Mouse (Mus musculus) thymus, postnatal 25 days (tissue): ENCODE measurements around the gene Kctd11.

Experiments used
- DNase-seq: peaks from one replicate; pipeline ENCODE4 v3.0.0; 2022

Kctd11 gene

DNA sequence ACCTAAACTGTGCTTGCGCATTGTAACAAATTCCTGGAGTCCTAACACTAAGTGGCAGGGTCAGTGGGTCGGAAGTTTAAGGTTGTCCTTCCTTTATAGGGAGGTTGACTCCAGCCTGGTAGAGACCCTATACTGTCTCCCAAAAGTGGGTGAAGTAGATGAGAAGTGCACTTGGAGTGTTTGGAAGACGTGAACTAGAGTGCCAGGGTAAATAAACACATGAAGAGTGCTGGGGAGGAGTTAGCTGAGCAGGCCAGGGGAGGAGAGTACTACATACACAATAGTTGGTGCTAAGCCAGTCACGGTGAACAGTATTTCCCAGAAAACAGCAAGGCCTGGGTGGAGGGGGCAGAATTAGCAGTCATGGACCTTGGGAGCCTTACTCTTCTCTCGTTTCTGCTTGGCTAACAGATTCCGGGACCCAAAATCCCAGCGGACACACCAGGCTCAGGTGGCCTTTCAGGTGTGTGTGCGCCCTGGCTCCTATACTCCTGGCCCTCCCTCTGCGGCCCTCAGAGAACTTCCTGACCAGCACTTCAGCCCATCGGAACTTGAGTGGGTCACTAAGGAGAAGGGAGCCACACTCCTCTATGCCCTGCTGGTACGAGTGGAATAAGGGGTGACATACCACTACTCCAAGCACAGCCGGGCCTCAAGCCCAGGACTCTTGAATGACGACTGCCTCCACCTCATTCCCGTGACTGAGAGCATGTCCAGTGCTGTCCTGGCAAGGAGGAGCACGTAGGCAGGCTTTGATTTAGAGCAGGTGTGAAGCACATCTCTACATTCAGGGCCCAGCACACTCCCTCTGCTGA is 31.7 kb upstream of the Kctd11 start:
- no peak for DNase-seq

DNA sequence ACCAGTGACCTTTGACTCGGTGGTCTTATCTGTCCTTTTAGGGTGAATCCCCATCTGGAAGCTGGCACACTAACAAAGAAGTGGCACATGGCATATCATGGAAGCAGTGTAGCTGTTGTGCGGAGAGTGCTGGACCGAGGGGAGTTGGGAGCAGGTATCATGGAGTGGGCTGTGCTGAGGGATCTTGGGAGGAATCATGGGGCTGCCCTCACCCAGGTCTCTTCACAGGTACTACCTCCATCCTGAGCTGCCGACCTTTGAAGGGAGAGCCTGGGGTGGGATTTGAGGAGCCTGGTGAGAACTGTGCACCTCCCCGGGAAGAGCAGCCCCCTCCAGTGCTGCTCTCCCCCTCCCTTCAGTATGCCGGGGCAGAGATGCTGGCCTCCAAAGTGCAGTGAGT is 30.5 kb upstream of the Kctd11 start:
- no peak for DNase-seq

DNA sequence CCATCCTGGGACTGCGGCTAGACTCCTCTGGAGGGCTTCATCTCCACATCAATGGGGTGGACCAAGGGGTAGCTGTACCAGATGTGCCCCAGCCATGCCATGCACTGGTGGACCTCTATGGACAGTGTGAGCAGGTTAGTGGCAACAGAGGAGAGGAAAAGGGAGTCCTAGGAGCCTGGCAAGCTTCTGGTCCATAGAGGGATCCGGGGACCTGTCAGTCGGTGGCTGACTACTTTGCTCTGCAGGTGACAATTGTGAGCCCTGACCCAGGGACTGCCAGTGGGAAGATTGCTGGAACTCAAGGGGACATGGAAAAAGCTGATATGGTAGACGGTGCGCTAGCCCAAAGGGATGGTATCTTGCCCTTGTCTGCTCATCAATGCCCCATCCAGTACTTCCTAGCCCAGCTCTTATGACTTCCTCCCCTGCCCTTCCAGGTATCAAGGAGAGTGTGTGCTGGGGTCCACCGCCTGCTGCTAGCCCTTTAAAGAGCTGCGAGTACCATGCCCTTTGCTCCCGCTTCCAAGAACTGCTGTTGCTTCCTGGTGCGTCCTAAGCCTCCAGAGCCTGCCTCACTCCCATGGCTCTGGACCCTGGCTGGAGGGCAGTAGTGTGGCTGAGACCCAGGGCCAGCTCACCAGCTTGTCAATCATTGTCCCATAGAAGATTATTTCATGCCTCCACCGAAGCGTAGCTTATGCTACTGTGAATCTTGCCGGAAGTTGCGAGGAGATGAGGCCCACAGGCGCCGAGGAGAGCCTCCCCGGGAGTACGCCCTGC is 29.8 kb upstream of the Kctd11 start:
- DNase-seq = no peak

DNA sequence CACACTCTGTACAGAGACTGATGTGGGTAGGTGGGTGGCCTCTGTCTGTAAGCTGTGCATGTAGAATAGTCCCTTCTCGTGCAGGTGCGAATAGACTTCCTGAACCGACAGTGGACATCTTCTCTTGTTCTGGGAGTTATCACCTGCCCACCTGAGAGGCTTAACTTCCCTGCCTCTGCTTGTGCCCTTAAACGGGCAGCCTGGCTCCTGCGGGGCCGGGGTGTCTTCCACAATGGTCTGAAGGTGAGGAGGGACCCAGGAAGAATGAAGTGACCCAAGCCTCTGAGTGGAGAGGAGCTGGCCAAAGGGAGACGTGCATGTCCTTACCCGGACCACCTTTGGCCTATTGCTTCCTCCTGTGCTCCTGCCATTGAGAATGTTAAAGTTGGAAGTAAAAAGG is 29.0 kb upstream of the Kctd11 start:
- no peak for DNase-seq

- DNase-seq = no peak
Observed at GRCm38 (mm10) chr11:69909174-69909573, 28.0 kb upstream of the Kctd11 start.

DNA sequence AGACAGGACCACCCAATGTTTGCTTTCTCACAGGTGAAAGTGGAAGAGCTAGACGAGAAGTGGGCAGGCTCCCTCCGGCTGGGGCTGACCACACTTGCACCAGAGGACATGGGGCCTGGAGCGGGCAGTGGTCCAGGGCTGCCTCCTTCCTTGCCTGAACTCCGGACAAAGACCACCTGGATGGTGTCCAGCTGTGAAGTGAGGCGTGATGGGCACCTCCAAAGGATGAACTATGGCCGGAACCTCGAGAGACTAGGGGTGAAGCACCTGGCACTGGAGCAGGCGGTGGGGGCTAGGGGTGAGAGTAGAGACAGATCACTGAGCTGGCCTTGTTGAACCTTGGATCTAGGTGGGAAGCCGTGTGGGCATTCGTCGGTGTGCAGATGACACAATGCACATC is 27.4 kb upstream of the Kctd11 start:
- no peak for DNase-seq

GRCm38 (mm10) chr11:69904311-69904710 is 23.1 kb upstream of the Kctd11 start:
- DNase-seq = no peak

DNA sequence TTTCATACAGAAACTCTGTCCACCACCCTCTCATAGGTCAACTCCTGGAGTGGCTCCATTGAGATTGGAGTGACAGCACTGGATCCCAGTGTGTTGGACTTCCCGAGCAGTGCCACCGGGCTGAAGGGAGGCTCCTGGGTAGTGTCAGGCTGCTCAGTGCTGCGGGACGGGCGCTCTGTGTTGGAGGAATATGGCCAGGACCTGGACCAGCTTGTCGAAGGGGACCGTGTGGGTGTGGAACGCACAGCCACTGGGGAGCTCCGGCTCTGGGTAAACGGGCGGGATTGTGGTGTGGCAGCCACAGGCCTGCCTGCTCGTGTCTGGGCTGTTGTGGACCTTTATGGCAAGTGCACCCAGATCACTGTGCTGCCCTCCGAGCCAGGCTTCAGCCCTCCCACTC is 21.8 kb upstream of the Kctd11 start:
- DNase-seq = no peak

GRCm38 (mm10) chr11:69901993-69902392 is 20.8 kb upstream of the Kctd11 start:
- no peak for DNase-seq

GRCm38 (mm10) chr11:69901406-69901846 is 20.2 kb upstream of the Kctd11 start:
- DNase-seq = peak; percentile 93

DNA sequence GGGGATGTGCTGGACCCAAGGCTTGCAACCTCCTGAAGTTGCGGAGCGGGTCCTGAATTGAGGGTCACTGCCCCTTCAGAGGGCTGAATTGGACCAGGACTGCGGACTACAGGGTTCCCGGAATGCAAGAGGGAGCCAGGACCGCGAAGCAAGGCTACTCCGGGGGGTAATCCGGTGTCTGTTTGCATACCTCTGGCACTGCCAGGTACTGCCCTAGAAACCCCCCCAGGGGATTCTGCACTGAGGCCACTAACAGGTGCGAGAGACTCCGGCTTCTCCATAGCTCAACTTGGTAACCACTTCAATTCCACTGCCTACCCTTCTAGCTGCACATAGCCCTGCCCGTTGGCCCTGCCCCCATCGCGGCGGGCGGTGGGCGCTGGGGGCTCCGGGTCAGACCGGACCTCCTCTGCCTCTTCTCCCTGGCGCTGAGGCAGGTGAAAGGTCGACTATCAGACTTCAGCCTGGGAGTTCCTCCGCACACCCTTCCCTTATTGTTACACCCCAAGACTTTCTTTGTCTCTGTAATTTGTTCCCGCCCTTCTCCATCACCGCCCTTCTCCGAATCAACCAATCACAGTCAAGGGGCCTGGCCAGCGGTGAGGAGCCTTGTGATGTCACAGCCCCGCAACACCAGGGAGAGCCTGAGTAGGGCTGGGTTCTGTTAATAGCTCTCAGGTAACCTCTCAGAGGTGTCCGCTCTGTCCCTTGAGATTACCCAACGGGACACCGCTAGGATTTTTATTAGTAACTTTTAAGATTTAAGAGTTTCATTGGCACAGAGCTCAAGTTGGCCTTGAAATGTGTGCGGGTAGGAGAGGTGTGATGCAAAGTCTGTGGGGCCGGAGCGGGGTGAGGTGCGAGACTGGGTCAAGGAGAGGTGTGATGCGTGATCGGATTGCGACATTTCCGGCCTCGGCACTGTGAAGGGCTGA is 19.5 kb upstream of the Kctd11 start, which contains the start of the genes 2810408A11Rik and Neurl4:
2810408A11Rik (minus strand) TSS at position 517 of the 935 bp plus-strand sequence.
Neurl4 (plus strand) TSS at position 602 of the 935 bp plus-strand sequence.
- DNase-seq = peak; percentile 91

DNA sequence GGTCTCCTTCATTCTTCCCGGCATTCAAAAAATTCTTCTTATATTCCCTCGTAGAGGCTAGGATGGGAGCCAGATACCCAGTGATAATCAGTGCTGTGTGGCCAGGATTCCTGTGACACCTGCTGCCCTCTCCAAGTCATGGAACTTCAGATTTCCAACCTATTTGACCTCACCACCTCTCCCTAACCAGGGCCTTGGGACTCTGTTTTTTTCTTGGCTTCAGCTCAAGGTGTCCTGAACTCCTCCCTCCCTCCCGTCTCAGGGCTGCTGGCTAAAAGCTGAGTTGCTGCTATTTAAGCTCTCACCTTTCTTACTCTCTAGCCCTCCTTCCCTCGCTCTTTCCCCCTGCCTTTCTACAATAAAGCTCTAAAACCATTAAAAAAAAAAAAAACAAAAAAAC is 18.7 kb upstream of the Kctd11 start:
- DNase-seq = peak; percentile 33

DNA sequence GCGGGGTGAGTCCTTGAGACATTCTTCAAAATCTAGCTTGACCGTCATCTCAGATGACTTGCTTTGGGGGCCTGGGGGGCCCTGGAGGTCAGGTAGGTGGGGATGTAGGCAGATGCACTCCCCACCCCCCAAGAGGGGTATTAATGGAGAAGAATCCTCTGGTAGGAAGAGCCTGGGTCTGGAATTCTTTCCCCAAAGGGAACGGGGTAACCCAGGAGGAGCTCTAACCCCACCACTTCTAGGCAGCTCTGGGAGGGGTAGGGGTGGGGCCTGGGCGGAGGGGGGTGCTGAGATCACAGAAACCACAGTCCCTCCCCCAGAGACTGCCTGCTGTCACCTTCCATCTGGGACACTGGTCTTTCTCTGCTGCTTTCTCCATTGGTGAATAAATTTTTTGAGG is 14.1 kb upstream of the Kctd11 start, which contains the start of gene Acap1:
Acap1 (minus strand) TSS at position 249 of the 400 bp plus-strand sequence.
- DNase-seq = peak; percentile 83

- peak; percentile 92 for DNase-seq
Observed at GRCm38 (mm10) chr11:69894671-69895070, 13.5 kb upstream of the Kctd11 start.

DNA sequence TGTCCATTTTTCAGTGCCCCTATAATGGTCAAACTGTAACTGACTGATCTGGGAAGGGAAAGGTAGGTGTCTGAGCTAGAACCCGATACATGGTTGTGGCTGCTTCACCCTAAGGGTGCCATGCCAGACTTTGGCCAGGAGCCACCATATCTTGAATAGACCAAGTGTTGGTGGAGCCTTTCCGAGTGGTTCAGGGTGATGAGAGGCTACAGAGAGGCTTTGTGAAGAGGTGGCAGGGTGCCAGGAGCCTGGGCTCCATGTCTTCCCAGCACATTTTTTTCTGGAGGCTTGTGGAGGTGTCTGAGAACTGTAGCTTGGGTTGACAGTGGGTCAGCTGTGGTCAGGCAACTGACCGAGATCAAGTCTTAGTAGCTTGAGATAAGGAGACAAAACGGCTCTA is 10.3 kb upstream of the Kctd11 start:
- no peak for DNase-seq

GRCm38 (mm10) chr11:69886907-69887635 is 5.9 kb upstream of the Kctd11 start:
- no peak for DNase-seq

GRCm38 (mm10) chr11:69884663-69885062 is 3.5 kb upstream of the Kctd11 start:
- DNase-seq = no peak

- DNase-seq = no peak
Observed at GRCm38 (mm10) chr11:69884240-69884639, 3.0 kb upstream of the Kctd11 start.

DNA sequence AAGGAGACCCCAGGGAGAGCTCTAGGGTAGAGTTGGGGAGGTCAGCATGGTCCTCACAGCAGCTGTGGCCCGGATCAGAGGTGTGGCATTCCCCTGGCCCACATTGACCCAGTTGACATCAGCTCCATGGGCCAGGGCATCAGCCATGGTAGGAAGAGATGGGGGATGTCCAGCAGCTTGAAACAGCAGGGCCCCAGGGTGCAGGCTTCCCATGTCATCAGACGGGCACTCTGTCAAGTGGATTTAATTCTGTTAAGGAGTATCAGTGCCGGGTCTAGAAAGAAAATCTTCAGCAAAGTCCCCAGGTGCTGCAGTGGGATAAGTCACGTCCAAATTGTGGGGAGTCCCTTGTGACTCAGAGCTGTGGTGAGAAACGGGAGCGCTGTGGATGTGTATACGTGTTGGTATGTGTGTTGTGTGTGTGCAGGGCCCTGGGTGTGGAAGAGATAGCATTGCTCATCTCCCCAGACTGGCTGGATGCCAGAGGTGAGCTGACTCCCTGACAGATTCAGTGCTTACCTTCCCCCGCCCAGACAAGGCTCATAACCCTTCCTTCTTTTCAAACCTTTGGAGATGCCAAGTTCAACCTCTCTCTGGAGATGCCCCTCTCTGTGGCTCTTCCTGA is 2.4 kb upstream of the Kctd11 start:
- no peak for DNase-seq

GRCm38 (mm10) chr11:69883066-69883465 is 1.9 kb upstream of the Kctd11 start:
- peak; percentile 72 for DNase-seq
